Mouse (Mus musculus) kidney, postnatal 10 days (tissue): ENCODE data around the gene Adam29.
A peak's percentile ranks its signal among the peaks of the same experiment; 100 is the strongest.

Experiments used
- DNase-seq: peaks from one replicate; pipeline ENCODE4 v3.0.0; 2021; ENCODE audit warnings: mixed read lengths

Adam29 gene

DNA sequence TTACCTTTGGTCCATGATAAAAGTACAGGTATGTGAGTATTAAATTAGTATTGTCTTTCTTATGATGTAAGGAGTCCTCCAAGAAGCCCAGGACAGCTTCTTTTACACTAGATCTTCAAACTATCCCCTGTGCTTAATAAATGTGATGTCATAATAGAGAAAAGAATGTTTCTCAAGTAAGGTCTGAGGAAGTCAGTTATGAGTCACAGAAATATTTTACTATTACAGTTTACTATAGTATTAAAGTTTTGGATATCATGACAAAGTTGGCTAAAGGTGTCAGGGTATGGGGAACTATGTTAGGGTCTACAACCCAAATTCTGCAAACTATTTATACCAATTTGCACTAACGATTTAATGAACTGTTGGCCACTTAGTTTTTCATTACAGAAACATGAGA lies at the start of gene Adam29:
Adam29 (minus strand) TSS at position 101 of the 400 bp plus-strand sequence.
- DNase-seq = no peak

DNA sequence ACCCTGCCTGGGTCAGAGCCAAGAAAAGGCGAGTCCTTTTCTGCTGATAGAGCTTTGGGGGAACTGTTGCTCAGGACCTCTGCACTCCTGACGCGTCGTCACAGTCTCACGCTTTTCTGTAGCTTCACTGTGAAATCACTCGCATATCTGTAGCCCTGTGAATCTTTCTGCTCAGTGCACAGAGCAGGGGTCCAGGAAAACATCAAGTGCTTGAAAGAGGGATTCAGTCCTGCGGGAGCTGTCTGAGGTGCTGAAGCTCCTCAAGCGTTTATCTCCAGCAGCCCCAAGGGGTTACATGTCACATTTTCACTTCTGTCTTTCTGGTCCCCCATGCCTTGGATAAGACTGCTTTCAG lies 33.8 kb upstream of the Adam29 start:
- peak; percentile 67 for DNase-seq

DNA sequence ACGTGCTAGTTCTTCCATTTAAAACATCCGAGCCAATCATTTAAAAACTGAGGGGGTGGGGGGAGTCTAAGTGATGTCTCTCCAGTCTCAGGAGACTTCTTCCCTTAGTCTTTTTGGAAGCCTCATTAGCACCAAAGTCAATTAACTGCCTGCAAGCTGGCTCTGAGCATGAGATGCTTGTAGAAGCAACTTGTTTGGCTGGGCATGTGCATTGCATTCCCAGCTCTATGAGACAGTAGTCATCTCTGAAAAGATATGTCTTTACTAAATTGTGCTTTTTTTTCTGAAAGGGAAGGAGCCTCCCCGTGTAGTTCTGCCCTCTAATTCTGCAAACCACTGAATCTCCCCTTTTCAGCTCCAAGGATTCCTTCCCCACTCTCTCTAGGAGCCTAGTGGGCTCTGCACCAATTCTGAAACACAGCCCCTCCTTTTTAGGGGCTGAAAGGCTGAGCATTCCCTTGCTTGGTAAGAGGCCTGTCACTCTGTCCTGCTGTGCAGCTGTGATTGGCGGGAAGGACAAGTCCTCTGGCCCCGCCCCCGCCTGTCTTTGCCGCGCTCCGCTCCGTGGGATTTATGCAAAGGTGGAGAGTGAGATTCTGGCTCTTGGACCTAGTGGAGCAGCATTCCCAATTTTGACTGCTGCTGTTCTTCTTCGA lies 33.2 kb upstream of the Adam29 start, which contains the start of gene Glra3:
Glra3 (plus strand) TSS at position 591 of the 656 bp plus-strand sequence.
- DNase-seq = peak; percentile 4
